Mouse (Mus musculus): Measurements from ENCODE around the gene Cd99l2. TPM values are rescaled to one million over a fixed set of nuclear protein-coding genes. Genes with fewer than 3 reads are reported as not detected.

Cd99l2 gene
- 60.1 and 60.3 TPM in 2 replicates for polyA plus RNA-seq (2015; fragmentation: Nextera tagmentation; extraction: Ambion mirVana)

DNA sequence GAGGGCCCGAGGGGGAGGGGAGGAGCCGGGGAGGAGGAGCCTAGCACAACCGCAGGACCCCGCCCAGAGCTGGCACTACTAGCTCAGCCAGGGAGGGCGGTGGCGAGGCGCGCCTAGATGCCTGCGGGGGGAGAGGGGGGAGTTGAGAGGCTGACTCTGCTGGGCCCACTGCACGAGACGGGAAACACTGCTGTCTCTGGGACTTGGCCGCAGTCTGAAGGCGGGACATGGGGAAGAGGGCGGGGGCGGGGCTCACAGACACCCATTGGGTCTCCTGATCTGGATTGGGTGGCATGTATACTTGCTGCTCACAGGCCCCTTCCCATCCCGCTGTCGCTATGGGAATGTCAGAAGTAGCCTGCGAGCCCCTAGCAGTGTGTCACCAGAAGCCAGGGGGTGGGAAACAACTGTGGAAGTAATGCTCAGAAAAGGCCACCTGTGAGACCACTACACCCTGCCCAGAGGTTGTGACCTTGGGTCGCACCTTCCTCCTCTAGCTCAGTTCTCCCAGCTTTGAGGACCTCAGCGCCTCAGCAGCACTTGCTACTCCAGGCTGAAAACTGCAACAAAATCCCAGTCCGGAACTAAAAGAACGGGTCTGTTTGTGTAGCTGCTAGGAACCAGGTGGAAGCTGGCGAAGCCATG, at the start of gene Cd99l2:
Cd99l2 (minus strand) TSS at position 216 of the 645 bp plus-strand sequence.
- H3K9me3 ChIP-seq = no peaks in the 10 kb centered on the region
- peak within 1 kb of the TSS; percentile 90 for H3K27ac ChIP-seq (replicated peaks)
- 19% methylated on average over 23 of the region's 23 CpGs for WGBS
- ATAC-seq (replicated peaks) = peak; percentile 97
- peak within 1 kb of the TSS; percentile 51 for H3K4me3 ChIP-seq
- peak within 1 kb of the TSS; percentile 72 for H3K4me2 ChIP-seq (replicated peaks)
- peaks cover 12% of the 10 kb centered on the region; the same call in 1 of the 2 replicates for H3K4me1 ChIP-seq
- H3K27me3 ChIP-seq = no peaks in the 10 kb centered on the region
- peak within 1 kb of the TSS; percentile 68 for H3K9ac ChIP-seq (replicated peaks)
- no peaks in the 10 kb centered on the region for H3K36me3 ChIP-seq

- Histone ChIP-seq H3K4me1 (peaks cover 9% of the 10 kb centered on the region; the same call in 1 of the 2 replicates), H3K4me3 (no peak overlapping the region), H3K27me3 (no peaks in the 10 kb centered on the region), H3K36me3 (no peaks in the 10 kb centered on the region), H3K9me3 (no peaks in the 10 kb centered on the region), H3K9ac (replicated peaks) (no peak overlapping the region), H3K4me2 (replicated peaks) (no peak overlapping the region), H3K27ac (replicated peaks) (no peak overlapping the region)
- ATAC-seq (replicated peaks) = no peak
- 67% methylated on average over 7 of the region's 7 CpGs for WGBS
Measured at GRCm38 (mm10) chrX:71540821-71541510, 48.3 kb upstream of the Cd99l2 start.

GRCm38 (mm10) chrX:71537791-71538190, 45.1 kb upstream of the Cd99l2 start:
- no peak for ATAC-seq (replicated peaks)
- Histone ChIP-seq H3K4me3 (no peak overlapping the region), H3K27ac (replicated peaks) (no peak overlapping the region), H3K27me3 (no peaks in the 10 kb centered on the region), H3K9me3 (no peaks in the 10 kb centered on the region), H3K9ac (replicated peaks) (no peak overlapping the region), H3K4me2 (replicated peaks) (no peak overlapping the region), H3K4me1 (no peaks in the 10 kb centered on the region), H3K36me3 (no peaks in the 10 kb centered on the region)
- WGBS = 69% methylated on average over 2 of the region's 2 CpGs

- H3K4me3 ChIP-seq = no peak overlapping the region
- no peaks in the 10 kb centered on the region for H3K4me1 ChIP-seq
- no peak for ATAC-seq (replicated peaks)
- H3K27me3 ChIP-seq = no peaks in the 10 kb centered on the region
- 87% methylated on average over 5 of the region's 5 CpGs for WGBS
- no peaks in the 10 kb centered on the region for H3K36me3 ChIP-seq
- H3K9me3 ChIP-seq = no peaks in the 10 kb centered on the region
- H3K27ac ChIP-seq (replicated peaks) = no peak overlapping the region
- no peak overlapping the region for H3K4me2 ChIP-seq (replicated peaks)
- no peak overlapping the region for H3K9ac ChIP-seq (replicated peaks)
Measured at GRCm38 (mm10) chrX:71534102-71534501, 41.5 kb upstream of the Cd99l2 start.

DNA sequence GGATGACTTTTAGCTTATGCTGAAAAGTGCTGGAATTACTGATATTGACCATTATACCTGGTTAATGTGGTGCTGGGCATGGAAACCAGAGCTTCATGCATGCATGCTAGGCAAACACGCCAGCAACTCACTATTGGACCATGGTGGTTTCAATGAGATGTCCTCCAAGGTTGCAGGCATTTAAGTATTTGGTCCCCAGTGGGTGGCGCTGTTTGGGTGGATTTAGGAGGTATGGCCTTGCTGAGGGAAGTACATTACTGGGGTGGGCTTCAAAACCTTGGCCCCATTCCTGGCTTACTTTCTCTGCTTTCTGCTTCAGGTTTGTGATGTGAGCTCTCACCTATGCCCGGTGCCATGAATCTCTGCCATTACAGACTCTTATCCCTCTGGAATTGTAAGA, 40.0 kb upstream of the Cd99l2 start:
- no peak overlapping the region for H3K9ac ChIP-seq (replicated peaks)
- no peak overlapping the region for H3K27ac ChIP-seq (replicated peaks)
- no peaks in the 10 kb centered on the region for H3K36me3 ChIP-seq
- no peak overlapping the region for H3K4me3 ChIP-seq
- no peak for ATAC-seq (replicated peaks)
- no peaks in the 10 kb centered on the region for H3K9me3 ChIP-seq
- H3K4me1 ChIP-seq = 0 out of 2 replicates have a peak, but pooled peaks cover 3% of the 10 kb centered on the region
- WGBS = 78% methylated on average over 3 of the region's 3 CpGs
- no peak overlapping the region for H3K4me2 ChIP-seq (replicated peaks)
- no peaks in the 10 kb centered on the region for H3K27me3 ChIP-seq

DNA sequence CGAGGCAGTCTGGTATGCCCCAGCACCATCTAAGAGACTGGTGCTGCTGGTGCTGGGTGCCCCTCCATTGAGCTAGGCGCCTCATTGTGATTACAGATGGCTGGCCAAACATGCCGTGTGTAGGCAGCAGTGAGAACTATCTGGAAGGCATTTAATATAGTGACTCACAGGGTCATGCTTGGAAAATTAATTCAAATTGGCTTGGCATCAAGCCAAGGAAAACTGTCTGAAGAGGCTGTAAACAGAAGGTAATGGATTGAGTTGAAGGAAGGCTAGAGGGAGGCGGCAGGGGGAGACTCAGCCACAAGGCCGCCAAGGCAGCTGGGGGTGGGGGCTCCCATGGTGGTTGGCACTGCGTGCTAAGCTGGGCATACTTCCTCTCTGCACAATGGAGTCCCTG, 36.0 kb upstream of the Cd99l2 start:
- no peak overlapping the region for H3K27ac ChIP-seq (replicated peaks)
- H3K36me3 ChIP-seq = no peaks in the 10 kb centered on the region
- H3K9ac ChIP-seq (replicated peaks) = no peak overlapping the region
- 36% methylated on average over 6 of the region's 6 CpGs for WGBS
- H3K4me2 ChIP-seq (replicated peaks) = no peak overlapping the region
- ATAC-seq (replicated peaks) = peak; percentile 86
- H3K4me3 ChIP-seq = no peak overlapping the region
- H3K27me3 ChIP-seq = no peaks in the 10 kb centered on the region
- H3K9me3 ChIP-seq = no peaks in the 10 kb centered on the region
- H3K4me1 ChIP-seq = 0 out of 2 replicates have a peak, but pooled peaks cover 3% of the 10 kb centered on the region

DNA sequence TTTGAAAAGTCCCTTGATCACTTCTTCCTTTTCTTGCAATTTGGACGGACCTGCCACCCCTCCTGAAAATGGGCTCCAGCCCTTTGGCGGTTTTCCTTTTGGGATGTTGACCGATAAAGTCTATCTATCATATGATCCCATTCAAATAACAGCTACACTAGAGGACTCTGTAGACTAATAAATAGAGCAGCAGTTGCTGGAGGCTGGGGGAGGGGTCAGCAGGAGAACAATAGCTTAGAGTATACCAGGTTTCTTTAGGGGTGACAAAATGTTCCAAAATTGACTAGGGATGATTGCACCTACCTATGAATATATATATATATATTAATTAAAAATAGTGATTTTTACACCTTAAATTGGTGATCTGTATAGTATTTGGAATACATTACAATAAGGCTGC, 35.5 kb upstream of the Cd99l2 start:
- no peak overlapping the region for H3K27ac ChIP-seq (replicated peaks)
- ATAC-seq (replicated peaks) = no peak

DNA sequence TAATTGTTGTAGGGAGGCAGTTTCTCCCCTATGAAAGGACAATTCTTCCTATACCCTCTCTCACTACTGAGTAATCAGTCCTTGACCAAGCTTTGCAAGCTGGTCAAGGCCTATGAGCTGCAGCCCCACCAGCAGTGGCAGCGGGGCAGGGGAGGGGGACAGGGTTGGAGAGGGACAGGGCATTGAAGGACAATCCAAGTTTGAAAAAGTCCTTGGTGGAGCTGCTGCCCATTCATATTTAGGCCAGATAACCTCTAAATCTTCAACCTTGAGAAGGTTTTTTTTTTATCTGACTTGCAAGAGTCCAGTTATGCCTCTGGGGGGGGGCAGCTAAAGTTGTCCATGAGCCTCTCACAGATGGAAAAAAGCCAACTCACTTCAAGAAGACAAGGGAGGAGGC, 34.8 kb upstream of the Cd99l2 start:
- H3K4me3 ChIP-seq = no peak overlapping the region
- no peaks in the 10 kb centered on the region for H3K9me3 ChIP-seq
- H3K27ac ChIP-seq (replicated peaks) = no peak overlapping the region
- WGBS = 67% methylated on average over 1 of the region's 1 CpGs
- no peak overlapping the region for H3K4me2 ChIP-seq (replicated peaks)
- no peak for ATAC-seq (replicated peaks)
- H3K4me1 ChIP-seq = 0 out of 2 replicates have a peak, but pooled peaks cover 3% of the 10 kb centered on the region
- H3K36me3 ChIP-seq = no peaks in the 10 kb centered on the region
- H3K27me3 ChIP-seq = no peaks in the 10 kb centered on the region
- no peak overlapping the region for H3K9ac ChIP-seq (replicated peaks)

More for the DNA sequence above, 35.5 kb upstream of the Cd99l2 start:
- no peaks in the 10 kb centered on the region for H3K36me3 ChIP-seq
- 0 out of 2 replicates have a peak, but pooled peaks cover 3% of the 10 kb centered on the region for H3K4me1 ChIP-seq
- no peak overlapping the region for H3K4me2 ChIP-seq (replicated peaks)
- no peak overlapping the region for H3K4me3 ChIP-seq
- 59% methylated on average over 3 of the region's 3 CpGs for WGBS
- H3K9ac ChIP-seq (replicated peaks) = no peak overlapping the region
- no peaks in the 10 kb centered on the region for H3K9me3 ChIP-seq
- no peaks in the 10 kb centered on the region for H3K27me3 ChIP-seq

GRCm38 (mm10) chrX:71525593-71526299, 33.1 kb upstream of the Cd99l2 start:
- no peaks in the 10 kb centered on the region for H3K36me3 ChIP-seq
- H3K4me1 ChIP-seq = 0 out of 2 replicates have a peak, but pooled peaks cover 3% of the 10 kb centered on the region
- H3K4me3 ChIP-seq = no peak overlapping the region
- no peak overlapping the region for H3K4me2 ChIP-seq (replicated peaks)
- H3K9me3 ChIP-seq = no peaks in the 10 kb centered on the region
- H3K27ac ChIP-seq (replicated peaks) = no peak overlapping the region
- no peaks in the 10 kb centered on the region for H3K27me3 ChIP-seq
- no peak overlapping the region for H3K9ac ChIP-seq (replicated peaks)
- ATAC-seq (replicated peaks) = no peak
- 82% methylated on average over 3 of the region's 3 CpGs for WGBS

DNA sequence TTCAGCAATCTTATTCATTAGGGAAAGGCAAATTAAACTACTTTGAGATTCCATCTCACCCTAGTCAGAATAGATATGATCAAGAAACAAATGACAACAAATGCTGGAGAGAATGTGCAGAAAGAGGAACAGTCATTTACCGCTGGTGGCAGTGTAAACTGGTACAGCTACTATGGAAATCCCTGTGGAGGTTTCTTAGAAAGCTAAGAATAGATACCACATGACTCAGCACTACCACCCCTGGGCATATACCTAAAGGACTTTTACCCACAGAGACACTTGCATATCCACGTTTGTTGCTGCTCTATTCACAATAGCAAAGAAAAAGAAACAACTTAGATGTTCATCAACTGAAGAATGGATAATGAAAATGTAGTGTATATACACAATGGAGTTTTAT, 31.7 kb upstream of the Cd99l2 start:
- Histone ChIP-seq H3K27ac (replicated peaks) (no peak overlapping the region), H3K27me3 (no peaks in the 10 kb centered on the region), H3K4me2 (replicated peaks) (no peak overlapping the region), H3K4me3 (no peak overlapping the region), H3K4me1 (0 out of 2 replicates have a peak, but pooled peaks cover 3% of the 10 kb centered on the region), H3K36me3 (no peaks in the 10 kb centered on the region), H3K9ac (replicated peaks) (no peak overlapping the region), H3K9me3 (no peaks in the 10 kb centered on the region)
- no peak for ATAC-seq (replicated peaks)
- 85% methylated on average over 2 of the region's 2 CpGs for WGBS

- Histone ChIP-seq H3K27me3 (no peaks in the 10 kb centered on the region), H3K36me3 (no peaks in the 10 kb centered on the region), H3K4me1 (no peaks in the 10 kb centered on the region), H3K9me3 (no peaks in the 10 kb centered on the region), H3K4me2 (replicated peaks) (no peak overlapping the region), H3K27ac (replicated peaks) (no peak overlapping the region), H3K9ac (replicated peaks) (no peak overlapping the region), H3K4me3 (no peak overlapping the region)
- ATAC-seq (replicated peaks) = no peak
- 91% methylated on average over 3 of the region's 3 CpGs for WGBS
Measured at GRCm38 (mm10) chrX:71522889-71523288, 30.2 kb upstream of the Cd99l2 start.

GRCm38 (mm10) chrX:71519252-71519651, 26.6 kb upstream of the Cd99l2 start:
- WGBS = 86% methylated on average over 4 of the region's 4 CpGs
- Histone ChIP-seq H3K36me3 (no peaks in the 10 kb centered on the region), H3K27ac (replicated peaks) (no peak overlapping the region), H3K9ac (replicated peaks) (no peak overlapping the region), H3K27me3 (no peaks in the 10 kb centered on the region), H3K4me2 (replicated peaks) (no peak overlapping the region), H3K4me3 (no peak overlapping the region), H3K9me3 (no peaks in the 10 kb centered on the region), H3K4me1 (no peaks in the 10 kb centered on the region)
- no peak for ATAC-seq (replicated peaks)

Measured in forebrain, embryonic 15.5 days (tissue).